Mouse (Mus musculus) kidney, adult 2 months (tissue): Measurements from ENCODE around the gene Gcnt7.

ENCODE experiments used
- CTCF ChIP-seq: fragments of 200-500 bp; conservative IDR thresholded peaks from 2 replicates; pipeline ENCODE4 v1.5.1; 2011; ENCODE audit warnings: low read depth, mild to moderate bottlenecking, control low read depth, low read length, moderate library complexity, mixed read lengths; ENCODE audit not compliant: insufficient read depth, insufficient read length
- POLR2A ChIP-seq: fragments of 200-500 bp; IDR thresholded peaks from one replicate; pipeline ENCODE4 v1.6.1; 2011; ENCODE audit warnings: low read depth, low read length, control low read depth

DNA sequence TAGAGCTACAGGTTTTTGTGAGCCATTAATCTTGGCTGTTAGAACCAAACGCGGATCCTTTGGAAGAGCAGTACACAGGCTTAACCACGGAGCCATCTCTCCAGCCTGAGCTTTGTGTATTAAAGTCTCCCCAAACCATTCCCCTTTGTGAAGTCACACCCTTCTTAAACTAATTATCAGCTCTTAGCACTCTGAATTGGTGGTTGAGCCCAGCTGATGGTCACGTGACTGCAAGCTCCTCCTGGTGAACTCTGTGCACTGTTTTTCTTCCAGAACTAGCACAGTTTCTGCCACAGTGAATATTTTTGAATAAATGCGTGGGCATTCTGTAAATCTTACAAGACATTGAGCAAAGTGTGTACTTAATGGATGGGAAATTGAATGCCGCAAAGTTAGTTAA lies 17.2 kb downstream of the Gcnt7 start:
- TF ChIP-seq CTCF (no peak), POLR2A (no peak)
